Mouse (Mus musculus) heart, embryonic 14.5 days (tissue): ENCODE results near the gene Pdcd1lg2. TPM values are rescaled to one million over a fixed set of nuclear protein-coding genes. Genes with fewer than 3 reads are reported as not detected.

Source experiments
- ATAC-seq: fragments of 200-750 bp; cut with Nextera tagmentation; 2 replicates; pipeline ENCODE4 v1.8.0; 2017; ENCODE audit warnings: low read depth, moderate TSS enrichment; ENCODE audit not compliant: insufficient number of reproducible peaks, insufficient read depth, low FRiP score
- H3K27ac ChIP-seq, 2 experiments: fragments of 200-500 bp in 1 of 2; fragments of 300-500 bp in 1 of 2; sonication (generic) in 1 of 2; replicated peaks in 1 of 2; 2 replicates each; pipeline ENCODE4 v1.5.1; 2012 to 2014; ENCODE audit warnings: low read depth in 2 of 2, low read length in 2 of 2, control low read depth in 1 of 2, mild to moderate bottlenecking in 1 of 2, mixed read lengths in 1 of 2; ENCODE audit not compliant: control insufficient read depth in 1 of 2, insufficient read depth in 1 of 2
- H3K27me3 ChIP-seq: fragments of 300-500 bp; sonication (generic); 2 replicates; pipeline ENCODE4 v1.6.1; 2014; ENCODE audit warnings: mild to moderate bottlenecking, low read length, control low read depth; ENCODE audit not compliant: control insufficient read depth, insufficient read depth
- H3K36me3 ChIP-seq: fragments of 300-500 bp; sonication (generic); 2 replicates; pipeline ENCODE4 v1.6.1; 2014; ENCODE audit warnings: mild to moderate bottlenecking, control low read depth, low read length, mixed read lengths; ENCODE audit not compliant: control insufficient read depth, insufficient read depth
- H3K4me1 ChIP-seq, 2 experiments: fragments of 200-500 bp in 1 of 2; fragments of 300-500 bp in 1 of 2; sonication (generic) in 1 of 2; 2 replicates each; pipeline ENCODE4 v1.6.1; 2012 to 2014; ENCODE audit warnings: low read length in 2 of 2, control low read depth in 1 of 2, mixed read lengths in 1 of 2; ENCODE audit not compliant: control insufficient read depth in 2 of 2, insufficient read depth in 2 of 2
- H3K4me2 ChIP-seq: fragments of 300-500 bp; sonication (generic); 2 replicates; pipeline ENCODE4 v1.6.1; 2014; ENCODE audit warnings: mild to moderate bottlenecking, low read length
- H3K4me3 ChIP-seq, 2 experiments: fragments of 200-500 bp in 1 of 2; fragments of 300-500 bp in 1 of 2; sonication (generic) in 1 of 2; 2 replicates each; pipeline ENCODE4 v1.5.1; 2012 to 2014; ENCODE audit warnings: low read length in 2 of 2, mild to moderate bottlenecking in 2 of 2, control low read depth in 1 of 2, low read depth in 1 of 2, moderate library complexity in 1 of 2; ENCODE audit not compliant: control insufficient read depth in 1 of 2, insufficient read depth in 1 of 2
- H3K9ac ChIP-seq: fragments of 300-500 bp; sonication (generic); 2 replicates; pipeline ENCODE4 v1.6.1; 2014; ENCODE audit warnings: mild to moderate bottlenecking, low read length
- H3K9me3 ChIP-seq: fragments of 300-500 bp; sonication (generic); 2 replicates; pipeline ENCODE4 v1.6.1; 2016; ENCODE audit warnings: low read length, control low read depth; ENCODE audit not compliant: control insufficient read depth
- whole genome bisulfite sequencing: fragments of 180-500 bp; shearing (Covaris S2); extraction: QIAGEN DNeasy Blood & Tissue Kit; methylation state at CpG from one replicate; pipeline ENCODE4 v1.1.7; 2014; 5-methylcytosine and 5-hydroxymethylcytosine counted together
- polyA plus RNA-seq: library from polyadenylated mRNA; unstranded; fragments of >200 nt; fragmentation: Nextera tagmentation; extraction: Ambion mirVana; gene quantifications from 2 replicates; pipeline ENCODE4 v1.2.1, GENCODE M21; 2014

Pdcd1lg2 gene
- polyA plus RNA-seq, 1 experiment from 2014 or later, result not detected

DNA sequence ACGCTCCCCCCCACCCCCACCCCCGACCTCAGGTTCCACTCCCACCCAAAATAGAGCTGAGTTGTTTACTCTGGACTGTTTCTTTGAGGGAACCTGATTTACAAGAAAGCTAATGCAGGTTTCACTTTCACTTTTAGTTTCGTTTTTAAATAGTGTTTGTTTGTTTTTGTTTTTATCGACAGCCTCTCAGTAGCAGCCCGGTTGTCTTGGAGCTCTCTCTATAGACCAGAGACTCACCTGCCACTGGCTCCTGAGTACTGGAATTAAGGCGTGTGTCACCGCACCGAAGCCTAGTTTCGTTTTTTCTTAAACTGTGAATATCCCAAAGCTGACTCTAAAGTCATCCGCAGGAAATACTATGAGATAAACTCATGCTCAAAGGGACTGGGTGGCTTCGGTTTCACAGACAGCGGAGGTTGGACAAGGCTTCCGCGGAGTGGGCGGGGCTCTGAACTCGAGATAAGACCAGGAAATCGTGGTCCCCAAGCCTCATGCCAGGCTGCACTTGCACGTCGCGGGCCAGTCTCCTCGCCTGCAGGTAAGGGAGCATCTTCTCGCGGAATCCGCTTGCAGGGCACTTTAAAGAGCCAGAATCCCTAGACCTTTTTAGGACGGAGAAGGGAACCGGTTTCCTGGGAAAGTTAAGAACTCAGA, 43.6 kb upstream of the Pdcd1lg2 start, which contains the start of the genes Plgrkt and Cd274:
Plgrkt (minus strand) TSS at position 422 of the 654 bp plus-strand sequence.
Cd274 (plus strand) TSS at position 487 of the 654 bp plus-strand sequence.
- no peaks in the 10 kb centered on the region for H3K9me3 ChIP-seq
- no peaks in the 10 kb centered on the region for H3K36me3 ChIP-seq
- 0 out of 2 replicates have a peak, but pooled peaks have one; percentile 38 for ATAC-seq
- no peaks in the 10 kb centered on the region for H3K27me3 ChIP-seq
- peaks cover 2 to 7% of the 10 kb centered on the region in 2 experiments; a peak in 2 of 4 replicates for H3K4me1 ChIP-seq
- H3K4me2 ChIP-seq, result peak within 1 kb of the TSS; percentile 71
- H3K9ac ChIP-seq, result peak within 1 kb of the TSS; percentile 68
- H3K27ac ChIP-seq, result no peak within 1 kb of the TSS
- 1% methylated on average over 26 of the region's 26 CpGs for WGBS
- peak within 1 kb of the TSS; percentile 56 to 63 for H3K4me3 ChIP-seq

DNA sequence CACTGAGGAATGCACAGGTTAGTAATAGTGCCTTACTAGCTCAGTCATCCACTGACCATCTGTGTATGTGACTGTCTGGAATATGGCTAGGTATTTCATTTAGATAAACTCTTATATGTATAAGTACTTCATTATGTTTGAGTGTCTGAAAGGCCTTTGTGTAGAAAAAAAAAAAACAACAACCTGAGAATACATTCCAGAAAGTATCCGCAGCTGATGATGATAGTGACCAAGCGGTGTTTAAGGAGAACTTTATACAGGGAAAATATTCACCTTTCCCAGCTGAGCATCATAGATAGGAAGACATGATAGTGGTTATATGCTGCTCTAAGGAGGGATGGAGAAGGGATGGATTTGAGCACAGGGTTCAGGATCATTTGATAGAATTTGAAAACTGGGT, 42.7 kb upstream of the Pdcd1lg2 start:
- no peaks in the 10 kb centered on the region for H3K27me3 ChIP-seq
- no peak overlapping the region for H3K4me2 ChIP-seq
- WGBS, result 87% methylated on average over 2 of the region's 2 CpGs
- no peaks in the 10 kb centered on the region for H3K9me3 ChIP-seq
- no peak overlapping the region for H3K27ac ChIP-seq
- H3K36me3 ChIP-seq, result no peaks in the 10 kb centered on the region
- H3K4me3 ChIP-seq, result no peak overlapping the region
- no peak overlapping the region for H3K9ac ChIP-seq
- peaks cover 2 to 3% of the 10 kb centered on the region in 2 experiments; a peak in 2 of 4 replicates for H3K4me1 ChIP-seq
- ATAC-seq, result no peak

DNA sequence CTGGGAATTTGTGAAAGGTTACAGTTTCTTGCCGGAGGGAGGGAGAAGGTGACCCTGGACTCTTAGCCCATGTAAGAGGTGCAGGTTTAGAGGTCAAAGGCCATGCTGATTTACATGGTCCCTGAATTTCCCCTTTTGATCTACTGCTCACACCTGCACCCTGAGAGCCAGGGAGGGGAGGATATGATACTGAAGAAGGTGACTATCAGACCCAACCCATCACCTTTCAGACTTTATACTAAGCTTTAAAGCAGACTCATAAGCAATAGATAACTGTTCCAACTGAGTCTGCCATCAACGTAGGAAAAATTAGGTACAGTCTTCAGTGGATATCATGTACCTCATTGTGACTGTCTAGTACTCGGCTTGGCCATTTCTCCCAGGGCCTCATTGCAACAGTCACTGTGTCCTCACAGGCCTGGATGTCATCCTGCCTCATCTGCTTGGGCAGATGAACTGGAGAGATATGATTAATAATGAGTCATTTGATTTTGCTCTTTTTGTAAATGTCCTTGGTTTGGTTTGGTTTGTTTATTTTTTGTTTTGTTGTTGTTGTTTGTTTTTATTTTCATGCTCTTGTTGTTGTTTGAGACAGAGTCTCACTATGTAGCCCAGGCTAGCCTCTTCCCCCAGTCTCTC, 41.9 kb upstream of the Pdcd1lg2 start:
- Histone ChIP-seq H3K4me2 (no peak overlapping the region), H3K4me1 (peaks cover 3 to 4% of the 10 kb centered on the region in 2 experiments; a peak in 3 of 4 replicates), H3K9me3 (no peaks in the 10 kb centered on the region), H3K36me3 (no peaks in the 10 kb centered on the region), H3K9ac (no peak overlapping the region), H3K27me3 (no peaks in the 10 kb centered on the region), H3K4me3 (no peak overlapping the region), H3K27ac (no peak overlapping the region)
- ATAC-seq, result no peak
- 83% methylated on average over 3 of the region's 3 CpGs for WGBS

DNA sequence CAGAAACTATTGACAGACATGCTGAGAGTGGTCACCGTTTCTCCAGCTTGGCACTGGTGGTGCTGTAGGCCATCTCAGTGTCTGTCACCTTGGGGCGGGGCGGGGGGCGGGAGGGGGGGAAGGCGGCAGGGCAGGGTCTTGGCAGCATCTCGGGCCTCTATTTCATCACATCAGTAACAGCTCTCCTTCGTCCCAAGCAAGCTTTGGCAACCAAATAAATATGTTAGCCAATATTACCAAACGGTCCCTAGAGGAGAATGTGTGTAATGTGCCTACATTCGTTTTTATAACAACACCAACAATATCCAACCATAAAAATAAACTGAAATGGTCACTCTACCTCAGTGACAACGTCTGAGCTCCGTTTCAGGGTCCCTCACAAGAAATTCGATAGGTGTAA, 40.6 kb upstream of the Pdcd1lg2 start:
- Histone ChIP-seq H3K4me2 (no peak overlapping the region), H3K4me1 (peaks cover 3 to 4% of the 10 kb centered on the region in 2 experiments; a peak in 3 of 4 replicates), H3K9ac (no peak overlapping the region), H3K27ac (no peak overlapping the region), H3K36me3 (no peaks in the 10 kb centered on the region), H3K27me3 (no peaks in the 10 kb centered on the region), H3K4me3 (no peak overlapping the region), H3K9me3 (no peaks in the 10 kb centered on the region)
- 57% methylated on average over 12 of the region's 12 CpGs for WGBS
- no peak for ATAC-seq

DNA sequence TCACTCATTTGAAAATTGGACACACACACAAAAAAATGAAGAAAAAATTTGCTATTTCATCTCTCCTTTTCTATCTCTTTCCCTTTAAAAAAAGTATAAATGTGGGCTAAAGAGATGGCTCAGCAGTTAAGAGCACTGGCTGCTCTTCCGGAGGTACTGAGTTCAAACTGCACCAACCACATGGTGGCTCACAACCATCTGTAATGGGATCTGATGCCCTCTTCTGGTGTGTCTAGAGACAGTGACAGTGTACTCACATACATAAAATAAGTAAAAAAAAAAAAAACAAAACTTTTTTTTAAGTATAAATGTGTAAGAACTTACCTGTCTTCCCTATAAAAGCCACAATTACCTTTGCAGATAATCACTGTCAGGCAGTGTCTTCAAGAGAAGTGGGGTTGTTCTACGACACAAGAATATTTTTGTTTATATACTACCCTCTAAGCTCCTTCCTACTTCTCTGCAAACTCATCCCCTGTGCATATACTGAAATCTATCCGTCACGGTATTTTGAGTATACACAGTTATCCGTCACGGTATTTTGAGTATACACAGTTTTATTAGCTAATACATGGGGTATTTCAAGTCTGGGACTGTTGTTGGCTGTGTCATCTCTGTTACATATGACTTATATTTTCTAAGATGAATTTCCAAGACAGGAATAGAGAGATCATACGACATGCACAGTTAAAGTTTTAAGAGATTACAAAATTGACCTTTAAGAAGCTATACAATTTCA, 40.0 kb upstream of the Pdcd1lg2 start:
- H3K4me2 ChIP-seq, result no peak overlapping the region
- no peak overlapping the region for H3K27ac ChIP-seq
- peaks cover 3 to 4% of the 10 kb centered on the region in 2 experiments; a peak in 3 of 4 replicates for H3K4me1 ChIP-seq
- WGBS, result 89% methylated on average over 7 of the region's 7 CpGs
- no peak overlapping the region for H3K9ac ChIP-seq
- H3K9me3 ChIP-seq, result no peaks in the 10 kb centered on the region
- no peaks in the 10 kb centered on the region for H3K36me3 ChIP-seq
- no peaks in the 10 kb centered on the region for H3K27me3 ChIP-seq
- ATAC-seq, result no peak
- no peak overlapping the region for H3K4me3 ChIP-seq

DNA sequence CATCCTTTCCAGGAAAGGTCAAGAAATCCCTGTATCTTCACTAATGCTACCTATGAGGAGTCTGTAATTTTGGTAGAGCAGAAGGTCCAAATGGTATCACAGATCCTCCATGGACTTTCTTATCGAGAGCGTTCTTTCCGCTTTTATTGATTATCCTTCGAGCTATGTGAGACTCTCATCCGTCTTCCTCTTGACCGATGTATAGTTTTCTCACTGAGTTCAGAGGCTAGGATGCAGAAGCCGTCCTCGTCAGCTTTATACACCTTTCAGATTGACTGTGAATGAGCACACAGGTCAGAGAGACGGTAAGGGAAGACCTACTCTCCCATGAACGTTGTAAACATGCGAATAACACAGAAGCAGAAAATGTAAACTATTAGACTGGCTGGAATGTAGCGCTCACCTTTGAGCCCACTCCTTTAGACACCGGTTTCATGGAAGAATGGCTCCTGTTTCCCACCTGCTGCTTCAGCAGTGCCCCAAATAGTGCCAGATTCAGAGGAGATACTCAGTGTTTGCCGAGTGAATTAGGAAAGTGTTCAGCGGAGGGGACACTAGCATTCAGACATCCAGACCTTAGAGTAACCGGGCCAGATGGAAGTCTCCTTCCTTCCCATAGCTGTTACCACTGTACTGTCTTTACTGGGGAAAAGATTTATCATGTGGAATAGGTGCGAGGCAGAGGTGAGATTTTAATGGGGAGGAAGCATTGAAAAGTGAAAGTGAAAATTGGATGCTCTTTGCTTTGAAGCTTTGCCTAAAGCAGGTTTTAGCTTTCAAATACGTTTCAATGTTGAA, 39.2 kb upstream of the Pdcd1lg2 start:
- ATAC-seq, result no peak
- Histone ChIP-seq H3K36me3 (no peaks in the 10 kb centered on the region), H3K9ac (no peak overlapping the region), H3K4me3 (no peak overlapping the region), H3K4me1 (peaks cover 3 to 4% of the 10 kb centered on the region in 2 experiments; a peak in 3 of 4 replicates), H3K27me3 (no peaks in the 10 kb centered on the region), H3K9me3 (no peaks in the 10 kb centered on the region), H3K27ac (no peak overlapping the region), H3K4me2 (peak overlapping the region; percentile 29)
- WGBS, result 80% methylated on average over 18 of the region's 18 CpGs

DNA sequence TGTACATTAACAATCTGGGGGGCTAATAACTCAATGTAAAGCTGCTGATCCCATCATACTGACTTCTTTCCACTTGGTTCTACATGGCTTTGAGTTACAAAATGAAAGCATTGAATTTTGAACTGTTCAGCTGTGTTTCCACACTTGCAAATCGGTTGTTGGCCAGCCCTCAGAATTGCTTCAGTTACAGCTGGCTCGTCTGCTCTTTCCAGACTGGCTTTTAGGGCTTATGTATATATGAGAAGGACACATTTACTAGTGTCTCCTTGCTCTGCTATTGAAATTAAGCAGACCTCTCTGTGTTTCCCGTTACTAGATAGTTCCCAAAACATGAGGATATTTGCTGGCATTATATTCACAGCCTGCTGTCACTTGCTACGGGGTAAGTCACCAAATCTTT, 38.6 kb upstream of the Pdcd1lg2 start:
- peak overlapping the region; percentile 29 for H3K4me2 ChIP-seq

More for the DNA sequence above, 38.6 kb upstream of the Pdcd1lg2 start:
- H3K27me3 ChIP-seq, result no peaks in the 10 kb centered on the region
- H3K27ac ChIP-seq, result no peak overlapping the region
- 66% methylated on average over 4 of the region's 4 CpGs for WGBS
- H3K9me3 ChIP-seq, result no peaks in the 10 kb centered on the region
- ATAC-seq, result no peak
- H3K36me3 ChIP-seq, result no peaks in the 10 kb centered on the region
- H3K4me3 ChIP-seq, result no peak overlapping the region
- H3K9ac ChIP-seq, result no peak overlapping the region
- H3K4me1 ChIP-seq, result peaks cover 3 to 4% of the 10 kb centered on the region in 2 experiments; a peak in 3 of 4 replicates
